Mouse (Mus musculus) midbrain, embryonic 15.5 days (tissue): ENCODE results near the gene Kdelr1. TPM values are rescaled to one million over a fixed set of nuclear protein-coding genes. Genes with fewer than 3 reads are reported as not detected.
A peak's percentile ranks its signal among the peaks of the same experiment; 100 is the strongest.

ENCODE experiments used
- ATAC-seq: fragments of 200-750 bp; cut with Nextera tagmentation; replicated peaks from 2 replicates; pipeline ENCODE4 v1.8.0; 2017; ENCODE audit warnings: moderate TSS enrichment
- H3K27ac ChIP-seq: fragments of 300-500 bp; sonication (generic); 2 replicates; pipeline ENCODE4 v1.5.1; 2015; ENCODE audit warnings: mild to moderate bottlenecking, inconsistent platforms
- H3K27me3 ChIP-seq: fragments of 300-500 bp; sonication (generic); replicated peaks from 2 replicates; pipeline ENCODE4 v1.6.1; 2015; ENCODE audit warnings: inconsistent platforms
- H3K36me3 ChIP-seq: fragments of 300-500 bp; sonication (generic); replicated peaks from 2 replicates; pipeline ENCODE4 v1.6.1; 2015; ENCODE audit warnings: inconsistent platforms
- H3K4me1 ChIP-seq: fragments of 300-500 bp; sonication (generic); 2 replicates; pipeline ENCODE4 v1.6.1; 2015; ENCODE audit warnings: inconsistent platforms
- H3K4me2 ChIP-seq: fragments of 300-500 bp; sonication (generic); 2 replicates; pipeline ENCODE4 v1.6.1; 2015; ENCODE audit warnings: inconsistent platforms, mild to moderate bottlenecking, moderate library complexity
- H3K4me3 ChIP-seq: fragments of 300-500 bp; sonication (generic); 2 replicates; pipeline ENCODE4 v1.5.1; 2015; ENCODE audit warnings: mild to moderate bottlenecking, inconsistent platforms
- H3K9ac ChIP-seq: fragments of 300-500 bp; sonication (generic); 2 replicates; pipeline ENCODE4 v1.6.1; 2015; ENCODE audit warnings: mild to moderate bottlenecking, inconsistent platforms
- H3K9me3 ChIP-seq: fragments of 300-500 bp; sonication (generic); 2 replicates; pipeline ENCODE4 v1.6.1; 2016; ENCODE audit warnings: inconsistent platforms
- WGBS: fragments of 180-500 bp; shearing (Covaris S2); methylation state at CpG from one replicate; pipeline ENCODE4 v1.1.7; 2015; ENCODE audit warnings: mixed read lengths; 5-methylcytosine and 5-hydroxymethylcytosine counted together
- polyA plus RNA-seq: library from polyadenylated mRNA; unstranded; fragments of >200 nt; fragmentation: Nextera tagmentation; extraction: Ambion mirVana; gene quantifications from 2 replicates; pipeline ENCODE4 v1.2.1, GENCODE M21; 2015

Kdelr1 gene
- polyA plus RNA-seq, 1 experiment from 2014 or later: 53.0 TPM

DNA sequence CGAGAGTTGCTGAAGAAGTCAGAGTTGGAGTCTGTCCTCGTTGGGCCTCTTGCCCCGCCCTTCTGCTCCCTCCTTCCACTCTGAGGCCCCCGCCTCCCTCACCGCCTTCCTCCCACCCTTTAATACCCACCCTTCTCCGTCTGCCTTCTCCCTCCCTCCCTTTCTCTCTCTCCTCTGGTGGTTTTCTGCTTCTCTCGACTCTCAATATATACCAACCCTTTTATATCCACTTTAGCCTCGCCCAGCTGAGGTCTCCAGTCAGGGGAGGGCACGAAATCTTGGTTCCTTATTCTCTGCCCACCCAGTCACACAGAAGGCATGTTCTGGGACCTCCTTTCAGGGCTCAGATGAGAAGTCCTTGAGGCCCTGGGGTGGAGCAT lies 48.7 kb downstream of the Kdelr1 start, which contains the start of gene Emp3:
TSS of gene Emp3 (minus strand) at position 163 of the 380 bp plus-strand sequence.
- H3K27me3 ChIP-seq: 0 out of 2 replicates have a peak, but pooled peaks cover 3% of the 10 kb centered on the region
- WGBS: 48% methylated on average over 9 of the region's 9 CpGs
- H3K4me2 ChIP-seq: 0 out of 2 replicates have a peak within 1 kb of the TSS, but pooled peaks have one; percentile 3
- no peaks in the 10 kb centered on the region for H3K9me3 ChIP-seq
- no peak for ATAC-seq
- 0 out of 2 replicates have a peak within 1 kb of the TSS, but pooled peaks have one; percentile 80 for H3K27ac ChIP-seq
- peaks cover 31% of the 10 kb centered on the region for H3K4me1 ChIP-seq
- no peak within 1 kb of the TSS for H3K9ac ChIP-seq
- H3K4me3 ChIP-seq: peak within 1 kb of the TSS; percentile 2; the same call in 1 of the 2 replicates
- H3K36me3 ChIP-seq: no peaks in the 10 kb centered on the region

DNA sequence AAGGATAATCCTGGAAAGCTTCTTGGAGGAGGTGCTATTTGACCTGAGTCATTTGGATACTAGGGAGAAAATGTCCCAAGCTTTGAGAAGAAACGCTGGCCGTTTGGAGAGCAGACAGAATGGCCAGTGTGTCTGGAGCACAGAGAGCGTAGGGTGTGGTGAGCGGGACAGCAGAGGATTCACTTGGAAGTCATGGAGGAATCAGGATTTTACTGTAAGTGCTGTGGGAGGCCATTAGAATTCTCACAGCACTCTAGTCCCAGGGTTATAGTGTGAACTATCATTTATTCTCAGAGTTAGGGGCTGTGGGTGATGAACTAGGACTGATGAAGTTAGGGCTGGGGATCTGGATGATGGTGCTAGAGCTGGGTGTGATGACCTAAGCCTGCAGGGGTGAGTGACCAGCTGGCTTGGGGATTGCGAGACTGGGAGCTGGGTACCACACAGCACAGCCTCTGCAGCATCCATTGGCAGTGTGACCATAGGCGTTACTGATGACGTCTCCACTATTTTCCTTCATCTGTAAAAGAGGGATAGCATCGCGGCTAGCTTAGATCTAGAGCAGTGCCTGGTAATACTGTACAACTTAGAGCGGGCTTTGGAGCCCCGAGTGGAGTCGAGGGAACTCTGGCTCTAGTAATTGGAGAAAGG lies 49.5 kb downstream of the Kdelr1 start:
- WGBS: 90% methylated on average over 12 of the region's 12 CpGs
- no peak overlapping the region for H3K9ac ChIP-seq

DNA sequence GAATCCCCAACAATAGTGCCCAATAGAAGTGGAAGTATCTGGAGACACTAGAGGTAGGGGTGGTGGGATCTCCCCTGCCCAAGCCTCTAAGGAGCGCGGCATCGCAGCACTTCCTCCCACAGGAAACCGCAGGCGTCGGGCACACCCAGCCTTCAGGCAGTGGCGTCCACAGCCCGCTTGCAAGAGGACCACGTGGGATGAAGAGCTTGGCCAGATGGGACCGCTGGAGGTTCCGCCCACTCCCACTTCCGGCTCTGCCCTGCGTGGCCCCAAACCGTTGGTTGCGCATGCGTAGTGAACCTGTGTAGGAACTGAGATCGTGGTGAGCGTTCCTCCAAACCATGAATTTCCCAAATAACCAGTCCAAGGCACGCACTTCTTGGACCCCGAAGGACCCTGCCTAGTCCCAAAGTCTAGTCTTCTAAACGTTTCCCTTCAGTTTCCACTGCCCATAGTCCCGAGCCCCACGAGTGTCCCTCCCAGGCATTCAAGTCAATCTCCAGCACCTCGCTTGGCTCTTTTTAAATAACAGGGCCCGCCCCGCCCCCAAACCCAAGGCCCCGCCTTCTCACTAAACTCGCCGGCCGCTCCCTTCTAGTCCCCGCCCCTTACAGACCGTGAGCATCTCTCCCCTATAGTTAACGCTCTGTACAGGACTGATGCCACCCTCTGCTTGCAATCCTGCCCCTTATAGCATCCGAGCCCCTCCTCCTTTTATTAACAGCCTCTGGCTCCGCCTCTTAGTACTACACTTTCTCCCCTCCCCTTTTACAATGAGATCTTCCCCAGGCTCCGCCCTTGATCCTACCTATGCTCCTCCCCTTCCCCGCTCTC lies 50.6 kb downstream of the Kdelr1 start:
- H3K4me3 ChIP-seq: peak overlapping the region; percentile 49
- WGBS: under 1% methylated on average over 37 of the region's 37 CpGs

More for the DNA sequence above, 49.5 kb downstream of the Kdelr1 start:
- Histone ChIP-seq H3K27me3 (0 out of 2 replicates have a peak, but pooled peaks cover 3% of the 10 kb centered on the region), H3K4me2 (no peak overlapping the region), H3K36me3 (no peaks in the 10 kb centered on the region), H3K4me3 (no peak overlapping the region), H3K9me3 (no peaks in the 10 kb centered on the region), H3K27ac (peak overlapping the region; percentile 80; the same call in 1 of the 2 replicates), H3K4me1 (peaks cover 22% of the 10 kb centered on the region)
- ATAC-seq: no peak

DNA sequence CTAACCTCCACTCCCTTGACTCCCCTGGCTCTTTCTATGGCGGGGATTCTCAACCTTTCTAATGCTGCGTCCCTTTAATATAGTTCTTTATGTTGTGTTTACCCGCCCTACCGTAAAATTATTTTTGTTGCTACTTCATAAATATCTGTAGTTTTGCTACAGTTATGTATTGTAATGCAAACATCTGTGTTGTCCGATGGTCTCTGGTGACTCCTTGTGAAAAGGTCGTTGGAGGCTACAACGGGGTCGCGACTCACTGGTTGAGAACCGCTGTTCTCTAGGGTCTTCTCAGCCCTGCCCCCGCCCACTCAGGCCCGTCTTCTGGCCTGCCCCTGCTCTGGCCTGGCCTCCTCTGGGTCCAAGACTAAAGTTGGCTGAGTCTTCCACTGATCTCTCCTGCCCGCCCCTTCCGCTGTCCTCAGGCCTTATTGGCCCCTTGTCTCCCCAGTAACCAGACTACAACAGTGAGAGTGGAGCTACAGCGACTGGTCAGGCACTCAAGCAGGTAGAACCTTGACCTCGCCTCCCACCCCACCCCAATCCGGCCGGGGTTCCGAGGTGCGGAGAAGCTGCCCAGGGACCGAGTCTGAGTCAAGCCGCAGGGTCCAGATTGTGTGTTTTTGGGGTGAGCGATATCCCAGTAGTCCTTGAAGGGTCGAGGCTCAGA lies 51.3 kb downstream of the Kdelr1 start, which contains the start of gene Ccdc114:
TSS of gene Ccdc114 (plus strand) at position 311 of the 667 bp plus-strand sequence.
- no peaks in the 10 kb centered on the region for H3K9me3 ChIP-seq
- peak within 1 kb of the TSS; percentile 83 for H3K4me2 ChIP-seq
- H3K4me1 ChIP-seq: peaks cover 15% of the 10 kb centered on the region
- no peaks in the 10 kb centered on the region for H3K36me3 ChIP-seq
- 4% methylated on average over 24 of the region's 24 CpGs for WGBS
- H3K4me3 ChIP-seq: peak within 1 kb of the TSS; percentile 49
- H3K27me3 ChIP-seq: peaks cover 10% of the 10 kb centered on the region; the same call in 1 of the 2 replicates
- peak within 1 kb of the TSS; percentile 80 for H3K27ac ChIP-seq
- H3K9ac ChIP-seq: peak within 1 kb of the TSS; percentile 46
- ATAC-seq: peak; percentile 55

More for the DNA sequence above, 50.6 kb downstream of the Kdelr1 start:
- peak overlapping the region; percentile 80 for H3K27ac ChIP-seq
- ATAC-seq: peak; percentile 91
- no peaks in the 10 kb centered on the region for H3K36me3 ChIP-seq
- H3K9me3 ChIP-seq: no peaks in the 10 kb centered on the region
- peaks cover 15% of the 10 kb centered on the region for H3K4me1 ChIP-seq
- H3K9ac ChIP-seq: peak overlapping the region; percentile 46
- H3K4me2 ChIP-seq: peak overlapping the region; percentile 83
- H3K27me3 ChIP-seq: peaks cover 8% of the 10 kb centered on the region; the same call in 1 of the 2 replicates

DNA sequence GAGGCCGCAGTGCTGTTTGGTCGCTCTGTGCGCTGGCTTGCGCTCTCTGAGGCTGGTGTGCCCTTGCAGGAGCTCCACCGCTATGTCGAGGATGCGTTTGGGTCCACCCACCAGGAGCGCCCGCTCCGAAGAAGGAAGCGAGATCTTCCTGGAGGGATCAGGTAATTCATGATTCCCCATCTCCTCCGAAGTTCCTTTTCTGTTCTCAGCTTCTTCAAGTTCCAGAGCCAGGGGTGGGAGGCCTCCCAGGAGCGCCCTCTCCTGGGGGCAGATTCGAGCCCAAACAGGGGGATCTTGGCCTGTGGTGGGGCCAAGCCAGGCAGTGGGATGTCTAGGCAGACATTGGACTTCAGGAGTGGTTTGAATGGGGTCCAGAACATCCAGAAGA lies 51.9 kb downstream of the Kdelr1 start:
- Histone ChIP-seq H3K4me2 (peak overlapping the region; percentile 83), H3K36me3 (no peaks in the 10 kb centered on the region), H3K27ac (no peak overlapping the region), H3K9me3 (no peaks in the 10 kb centered on the region), H3K27me3 (peaks cover 8% of the 10 kb centered on the region; the same call in 1 of the 2 replicates), H3K9ac (no peak overlapping the region), H3K4me3 (peak overlapping the region; percentile 49), H3K4me1 (peaks cover 15% of the 10 kb centered on the region)
- ATAC-seq: no peak
- 14% methylated on average over 14 of the region's 14 CpGs for WGBS

DNA sequence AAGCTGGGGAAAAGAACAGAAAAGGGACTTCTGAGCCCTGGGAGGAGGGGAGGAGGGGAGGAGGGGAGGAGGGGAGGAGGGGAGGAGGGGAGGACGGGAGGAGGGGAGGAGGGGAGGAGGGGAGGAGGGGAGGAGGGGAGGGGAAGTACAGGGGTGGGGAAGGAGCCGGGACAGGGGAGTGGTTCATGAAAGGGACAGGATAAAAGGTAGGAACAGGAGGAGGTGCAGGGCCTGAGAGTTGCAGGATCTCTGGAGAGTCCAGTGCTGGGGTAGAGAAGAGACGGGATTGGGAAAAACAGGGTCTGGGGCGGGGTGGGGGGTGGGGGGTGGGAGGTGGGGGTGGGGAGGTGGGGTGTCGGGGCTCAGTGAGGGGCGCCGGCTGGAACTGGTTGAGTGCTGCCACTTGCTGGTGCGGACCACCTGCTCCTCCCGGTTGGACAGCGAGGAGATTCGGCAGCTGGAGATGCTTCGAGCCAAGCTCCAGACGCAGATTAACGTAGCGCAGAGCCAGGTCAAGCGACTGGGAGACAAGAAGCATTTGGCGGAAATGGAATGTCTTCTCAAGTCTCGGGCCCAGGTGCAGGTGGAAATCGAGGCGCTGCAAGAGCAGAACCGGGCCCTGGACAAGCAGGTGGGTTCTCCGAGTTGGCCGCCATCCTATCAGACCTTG lies 56.2 kb downstream of the Kdelr1 start:
- WGBS: 14% methylated on average over 18 of the region's 23 CpGs
- no peak overlapping the region for H3K27ac ChIP-seq
- no peak overlapping the region for H3K4me3 ChIP-seq
- peak overlapping the region; percentile 35 for H3K4me2 ChIP-seq
- H3K36me3 ChIP-seq: no peaks in the 10 kb centered on the region
- no peak for ATAC-seq
- H3K4me1 ChIP-seq: peaks cover 7% of the 10 kb centered on the region; the same call in 1 of the 2 replicates
- no peaks in the 10 kb centered on the region for H3K9me3 ChIP-seq
- H3K27me3 ChIP-seq: peaks cover 8% of the 10 kb centered on the region; the same call in 1 of the 2 replicates
- H3K9ac ChIP-seq: no peak overlapping the region

DNA sequence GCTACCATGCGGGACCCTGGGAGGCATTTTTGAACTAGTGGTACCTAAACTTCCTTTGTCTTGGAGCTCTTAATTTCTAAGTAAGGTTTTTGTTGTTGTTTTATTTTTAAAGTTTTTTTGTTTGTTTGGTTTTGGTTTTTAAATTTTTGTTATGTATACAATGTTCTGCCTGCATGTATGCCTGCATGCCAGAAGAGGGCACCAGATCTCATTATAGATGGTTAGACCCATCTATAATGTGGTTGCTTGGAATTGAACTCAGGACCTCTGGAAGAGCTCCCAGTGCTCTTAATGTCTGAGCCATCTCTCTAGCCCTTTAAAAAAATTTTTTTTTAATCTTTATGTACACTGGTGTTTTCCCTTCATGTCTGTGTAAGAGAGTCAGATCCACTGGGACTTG lies 57.1 kb downstream of the Kdelr1 start:
- Histone ChIP-seq H3K27ac (no peak overlapping the region), H3K36me3 (no peaks in the 10 kb centered on the region), H3K4me3 (no peak overlapping the region), H3K27me3 (peaks cover 8% of the 10 kb centered on the region; the same call in 1 of the 2 replicates), H3K4me2 (no peak overlapping the region), H3K9ac (no peak overlapping the region), H3K9me3 (no peaks in the 10 kb centered on the region), H3K4me1 (no peaks in the 10 kb centered on the region)
- WGBS: 96% methylated on average over 1 of the region's 1 CpGs
- no peak for ATAC-seq

Other genes starting within 250 kb of the Kdelr1 start
- 21.8 and 23.1 TPM in 2 replicates for gene Rasip1, start 245.3 kb upstream of the Kdelr1 start, polyA plus RNA-seq
- 3.6 and 3.8 TPM in 2 replicates for gene Mamstr, start 232.8 kb upstream of the Kdelr1 start, polyA plus RNA-seq
- 0.05 and 0.18 TPM in 2 replicates for gene Fut2, start 206.4 kb upstream of the Kdelr1 start, polyA plus RNA-seq
- 0.88 and 1.3 TPM in 2 replicates for gene Ntn5, start 188.8 kb upstream of the Kdelr1 start, polyA plus RNA-seq
- 0.34 and 0.36 TPM in 2 replicates for gene Sec1, start 178.4 kb upstream of the Kdelr1 start, polyA plus RNA-seq
- 70.7 and 73.8 TPM in 2 replicates for gene Car11, start 172.9 kb upstream of the Kdelr1 start, polyA plus RNA-seq
- 3.3 and 3.8 TPM in 2 replicates for gene Dbp, start 167.7 kb upstream of the Kdelr1 start, polyA plus RNA-seq
- gene Rpl18, start 157.3 kb upstream of the Kdelr1 start, polyA plus RNA-seq: 537 and 538 TPM in 2 replicates
- 24.5 and 26.4 TPM in 2 replicates for gene Sphk2, start 154.8 kb upstream of the Kdelr1 start, polyA plus RNA-seq
- 0.54 and 0.74 TPM in 2 replicates for gene Fam83e, start 151.6 kb upstream of the Kdelr1 start, polyA plus RNA-seq
- gene Spaca4, start 147.0 kb upstream of the Kdelr1 start, polyA plus RNA-seq: not detected in 2 replicates
- gene Lmtk3, start 89.0 kb upstream of the Kdelr1 start, polyA plus RNA-seq: 29.8 and 34.8 TPM in 2 replicates
- gene Sult2b1, start 88.1 kb upstream of the Kdelr1 start, polyA plus RNA-seq: 8.3 and 9.7 TPM in 2 replicates
- 329 and 334 TPM in 2 replicates for gene Cyth2, start 58.2 kb upstream of the Kdelr1 start, polyA plus RNA-seq
- 1.1 TPM in 2 replicates for gene Kcnj14, start 48.0 kb upstream of the Kdelr1 start, polyA plus RNA-seq
- gene Grwd1, start 41.8 kb upstream of the Kdelr1 start, polyA plus RNA-seq: 40.5 and 44.2 TPM in 2 replicates
- 2.7 and 3.9 TPM in 2 replicates for gene Grin2d, start 5.6 kb downstream of the Kdelr1 start, polyA plus RNA-seq
- gene Syngr4, start 23.9 kb downstream of the Kdelr1 start, polyA plus RNA-seq: 0.22 TPM in 1 of 2 replicates, not detected in the other
- gene Tmem143, start 24.2 kb downstream of the Kdelr1 start, polyA plus RNA-seq: 7.7 and 10.2 TPM in 2 replicates
- 35.2 and 40.3 TPM in 2 replicates for gene Emp3, start 48.6 kb downstream of the Kdelr1 start, polyA plus RNA-seq
- gene Ccdc114, start 51.3 kb downstream of the Kdelr1 start, polyA plus RNA-seq: 6.0 TPM in 2 replicates
- gene Abcc6, start 157.5 kb downstream of the Kdelr1 start, polyA plus RNA-seq: 0.59 TPM in 2 replicates
- 43.3 and 46.7 TPM in 2 replicates for gene Nomo1, start 160.9 kb downstream of the Kdelr1 start, polyA plus RNA-seq
- 2.3 and 2.4 TPM in 2 replicates for gene Kcnj11, start 228.0 kb downstream of the Kdelr1 start, polyA plus RNA-seq